In genomic region chr7:48847820-48848650, GRCm38 (mm10) we compare ENCODE assay signal across 12 mouse cellular contexts. TPM values are rescaled to one million over a fixed set of nuclear protein-coding genes. Genes with fewer than 3 reads are reported as not detected.
DNase-seq lines count a peak whose midpoint lies in the region; ATAC-seq lines count a peak whose summit lies in the region.
"Had no signal": no experiment of that assay in that cellular context is flagged by ENCODE, and none has a peak within 500 bp of the region (broad histone marks: within the 10 kb centered on the region; RNA-seq: fewer than 3 reads in every experiment).

TSS of gene Csrp3 (minus strand) at chr7:48848033.

- H3K36me3 ChIP-seq in lung, embryonic 16.5 days (ENCODE audit: control insufficient read depth, insufficient read depth, low read length): no peaks in the 10 kb centered on the region
- no peaks in the 10 kb centered on the region for H3K36me3 ChIP-seq in heart, embryonic 13.5 days
- no peaks in the 10 kb centered on the region for H3K36me3 ChIP-seq in hindbrain, embryonic 13.5 days

- H3K27ac ChIP-seq in lung, embryonic 16.5 days (ENCODE audit: low read length): no peak within 1 kb of the TSS
- peak within 1 kb of the TSS; percentile 95 for H3K27ac ChIP-seq in heart, embryonic 13.5 days (replicated peaks)
- no peak within 1 kb of the TSS for H3K27ac ChIP-seq in hindbrain, embryonic 13.5 days

- H3K4me3 ChIP-seq in lung, embryonic 16.5 days (ENCODE audit: low read length): no peak within 1 kb of the TSS
- H3K4me3 ChIP-seq in heart, embryonic 13.5 days: peak within 1 kb of the TSS; percentile 64
- H3K4me3 ChIP-seq in hindbrain, embryonic 13.5 days: no peak within 1 kb of the TSS

- no peak for ATAC-seq in lung, embryonic 16.5 days (ENCODE audit: low read depth)
- ATAC-seq in heart, embryonic 13.5 days (ENCODE audit: extremely low read depth, insufficient number of reproducible peaks, low FRiP score, low TSS enrichment): peak; percentile 74; the same call in 1 of the 2 replicates
- ATAC-seq in megakaryocyte, adult 5-6 weeks (ENCODE audit: poor library complexity, severe bottlenecking): no peak
- no peak for ATAC-seq in hindbrain, embryonic 13.5 days (ENCODE audit: low FRiP score)
- ATAC-seq: CD4-positive, CD25-positive, alpha-beta regulatory T cell, adult 4 months; liver, postnatal 0 days had no signal

- H3K4me2 ChIP-seq in lung, embryonic 16.5 days (ENCODE audit: low read depth, low read length): no peak within 1 kb of the TSS
- H3K4me2 ChIP-seq in heart, embryonic 13.5 days: peak within 1 kb of the TSS; percentile 75
- H3K4me2 ChIP-seq in hindbrain, embryonic 13.5 days: no peak within 1 kb of the TSS

- no peak for DNase-seq in lung, postnatal 4 days
- DNase-seq in gastrocnemius, postnatal 10 days: no peak
- no peak for DNase-seq in ovary, postnatal 36 days (ENCODE audit: low spot score)
- DNase-seq: adrenal gland, postnatal 25 days; kidney, adult 9 months; liver, postnatal 0 days had no signal

- no peaks in the 10 kb centered on the region for H3K27me3 ChIP-seq in lung, embryonic 16.5 days (ENCODE audit: control insufficient read depth, insufficient read depth, low read depth, low read length)
- H3K27me3 ChIP-seq in heart, embryonic 13.5 days (replicated peaks): no peaks in the 10 kb centered on the region
- H3K27me3 ChIP-seq in hindbrain, embryonic 13.5 days: peaks cover 56% of the 10 kb centered on the region

- H3K4me1 ChIP-seq in lung, embryonic 16.5 days (replicated peaks; ENCODE audit: control insufficient read depth, insufficient read depth, low read length): peaks cover 5% of the 10 kb centered on the region
- H3K4me1 ChIP-seq in heart, embryonic 13.5 days: peaks cover 59% of the 10 kb centered on the region
- peaks cover 18% of the 10 kb centered on the region for H3K4me1 ChIP-seq in hindbrain, embryonic 13.5 days (replicated peaks)

- 53% methylated on average over 11 of the region's 11 CpGs for WGBS in lung, embryonic 16.5 days
- WGBS in heart, embryonic 13.5 days: 26% methylated on average over 11 of the region's 11 CpGs
- WGBS in hindbrain, embryonic 13.5 days: 41% methylated on average over 11 of the region's 11 CpGs

- H3K9me3 ChIP-seq in lung, embryonic 16.5 days (ENCODE audit: control insufficient read depth, low read length): no peaks in the 10 kb centered on the region
- no peaks in the 10 kb centered on the region for H3K9me3 ChIP-seq in heart, embryonic 13.5 days
- no peaks in the 10 kb centered on the region for H3K9me3 ChIP-seq in hindbrain, embryonic 13.5 days

- no peak within 1 kb of the TSS for H3K9ac ChIP-seq in lung, embryonic 16.5 days (ENCODE audit: low read length)
- H3K9ac ChIP-seq in heart, embryonic 13.5 days: peak within 1 kb of the TSS; percentile 88
- H3K9ac ChIP-seq in hindbrain, embryonic 13.5 days: no peak within 1 kb of the TSS
- H3K9ac ChIP-seq: liver, postnatal 0 days had no signal

RNA-seq across cellular contexts. Expression of gene Csrp3, which starts in this region (rescaled TPM):
- 56.4 and 71.6 TPM in 2 replicates for polyA plus RNA-seq in lung, embryonic 16.5 days (2015; fragmentation: Nextera tagmentation; extraction: Ambion mirVana)
- total RNA-seq in gastrocnemius, postnatal 10 days (2021): 100 to 1,000 TPM; 120 to 170 TPM
- polyA plus RNA-seq in heart, embryonic 13.5 days (2015; fragmentation: Nextera tagmentation; extraction: Ambion mirVana): 1,256 and 1,437 TPM in 2 replicates
- 10.7 and 12.1 TPM in 2 replicates for total RNA-seq in megakaryocyte, adult 5-6 weeks (2015)
- 9.2 and 12.2 TPM in 2 replicates for total RNA-seq in megakaryocyte, adult 5-6 weeks (2017)
- 1.4 and 2.2 TPM in 2 replicates for polyA plus RNA-seq in hindbrain, embryonic 13.5 days (2015; fragmentation: Nextera tagmentation; extraction: Ambion mirVana)
- total RNA-seq: adrenal gland, postnatal 25 days; layer of hippocampus, postnatal 25 days had no signal
- polyA plus RNA-seq: CD4-positive, CD25-positive, alpha-beta regulatory T cell, adult 4 months had no signal

Comparison
In these comparisons a context has a peak if more than half of its experiments do, and no peak if none do; other contexts are left out.
1. RNA of gene Csrp3 (total RNA-seq): 120 to 170 TPM in gastrocnemius, postnatal 10 days; 9.2 to 12.2 TPM in megakaryocyte, adult 5-6 weeks; every median in the first group is over 4 times any median in the second.
2. RNA of gene Csrp3 (polyA plus RNA-seq): 1,256 to 1,437 TPM in heart, embryonic 13.5 days and 56.4 to 71.6 TPM in lung, embryonic 16.5 days; 1.4 to 2.2 TPM in hindbrain, embryonic 13.5 days; every median in the first group is over 10 times any median in the second.
3. RNA of gene Csrp3 (polyA plus RNA-seq): 1,256 to 1,437 TPM in heart, embryonic 13.5 days; 56.4 to 71.6 TPM in lung, embryonic 16.5 days; every median in the first group is over 10 times any median in the second.